Mouse (Mus musculus): Measurements from ENCODE around the gene Kif28.

DNA sequence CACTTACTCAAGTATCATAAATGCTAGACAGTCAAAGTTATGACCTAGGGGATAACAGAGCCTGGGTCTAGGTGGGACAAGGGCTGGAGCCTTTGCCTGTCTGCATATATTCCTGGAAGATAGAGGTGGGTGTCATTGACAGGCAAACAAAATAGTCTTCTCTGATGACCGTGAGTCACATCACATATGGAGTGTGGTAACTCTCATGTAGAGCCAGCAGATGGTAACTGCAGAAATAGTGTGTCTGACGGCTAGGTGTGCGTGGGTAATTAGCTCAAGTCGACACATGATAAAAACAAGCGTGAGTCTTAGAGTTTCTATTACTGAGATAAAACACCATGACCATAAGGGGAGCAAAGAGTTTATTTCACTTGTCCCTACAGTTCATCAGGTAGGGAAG is 82.0 kb downstream of the Kif28 start:
- TF ChIP-seq POLR2A (IDR thresholded peaks at IDR 0.05; ENCODE audit: insufficient read depth, low read length): no peak
- TF ChIP-seq CTCF (IDR thresholded peaks at IDR 0.05; ENCODE audit: low read depth, low read length): no peak
